Mouse (Mus musculus) heart, postnatal 0 days (tissue): ENCODE measurements around the gene Ccdc134.

ENCODE experiments used
- CTCF ChIP-seq: IDR thresholded peaks from 2 replicates; pipeline ENCODE4 v1.5.1; 2016; ENCODE audit warnings: antibody characterized with exemption, control low read depth, low read depth
- EP300 ChIP-seq: IDR thresholded peaks from 2 replicates; pipeline ENCODE4 v1.6.1; 2016; ENCODE audit warnings: antibody characterized with exemption, low read depth

- TF ChIP-seq EP300 (no peak), CTCF (no peak)
Observed at GRCm38 (mm10) chr15:82147611-82148111, 19.9 kb downstream of the Ccdc134 start.
